ENCODE assay signal across 8 mouse cellular contexts in genomic region chr12:3309391-3310320, GRCm38 (mm10). TPM values are rescaled to one million over a fixed set of nuclear protein-coding genes. Genes with fewer than 3 reads are reported as not detected.
DNase-seq lines count a peak whose midpoint lies in the region; ATAC-seq lines count a peak whose summit lies in the region.

Gene Rab10, minus strand, starts transcription at chr12:3309969.

- H3K27ac ChIP-seq in hindbrain, embryonic 16.5 days (ENCODE audit: low read depth, low read length), result peak within 1 kb of the TSS; percentile 97
- H3K27ac ChIP-seq in macrophage, result peak within 1 kb of the TSS; percentile 71

- ATAC-seq in hindbrain, embryonic 16.5 days, result peak; percentile 98

- H3K79me2 ChIP-seq in macrophage (ENCODE audit: inconsistent target), result peaks cover 47% of the 10 kb centered on the region

- peaks cover 17% of the 10 kb centered on the region for H3K4me1 ChIP-seq in hindbrain, embryonic 16.5 days (ENCODE audit: control insufficient read depth, insufficient read depth, low read depth, low read length)

- H3K9ac ChIP-seq in hindbrain, embryonic 16.5 days (ENCODE audit: low read depth, low read length), result peak within 1 kb of the TSS; percentile 79

- H3K4me2 ChIP-seq in hindbrain, embryonic 16.5 days (ENCODE audit: low read length), result peak within 1 kb of the TSS; percentile 85

- H3K36me3 ChIP-seq in hindbrain, embryonic 16.5 days (ENCODE audit: control insufficient read depth, insufficient read depth, low read length), result no peaks in the 10 kb centered on the region
- no peaks in the 10 kb centered on the region for H3K36me3 ChIP-seq in macrophage (ENCODE audit: inconsistent target)

- under 1% methylated on average over 85 of the region's 111 CpGs for WGBS in hindbrain, embryonic 16.5 days
- under 1% methylated on average over 107 of the region's 111 CpGs for WGBS in macrophage (ENCODE audit: missing documents)

- H3K9me3 ChIP-seq in hindbrain, embryonic 16.5 days (ENCODE audit: control insufficient read depth, low read length), result no peaks in the 10 kb centered on the region

- DNase-seq in WW6 (ENCODE audit: low read depth, low spot score), result peak; percentile 93
- peak; percentile 98 to 99 for DNase-seq in cerebellum, postnatal 4 days (ENCODE audit: low spot score in 2 of 2)
- peak; percentile 99 for DNase-seq in gastrocnemius, adult 18-20 months (ENCODE audit: low spot score)
- DNase-seq in left cerebral cortex, adult 18-20 months (ENCODE audit: low spot score in 2 of 2), result peak; percentile 99
- DNase-seq in right cerebral cortex, adult 18-20 months, result peak; percentile 99
- peak; percentile 95 for DNase-seq in urinary bladder, postnatal 10 days (ENCODE audit: low spot score)

- H3K27me3 ChIP-seq in hindbrain, embryonic 16.5 days (replicated peaks; ENCODE audit: control insufficient read depth, insufficient read depth, low read length), result no peaks in the 10 kb centered on the region

- H3K4me3 ChIP-seq in hindbrain, embryonic 16.5 days (ENCODE audit: low read length), result peak within 1 kb of the TSS; percentile 71
- peak within 1 kb of the TSS; percentile 95 for H3K4me3 ChIP-seq in macrophage (ENCODE audit: inconsistent target)

RNA-seq across cellular contexts. Expression of gene Rab10, which starts in this region (rescaled TPM):
- total RNA-seq in gastrocnemius, adult 18-20 months (2021), result 100 to 1,000 TPM; 261 to 280 TPM
- polyA plus RNA-seq in hindbrain, embryonic 16.5 days (2015; fragmentation: Nextera tagmentation; extraction: Ambion mirVana), result 139 and 145 TPM in 2 replicates
- 100 to 1,000 TPM; 133 to 139 TPM for total RNA-seq in left cerebral cortex, adult 18-20 months (2021)
- total RNA-seq in macrophage (2018; cell fraction: chromatin; rRNA removed), result 100 to 1,000 TPM in 5 of 26 experiments, 10 to 100 TPM in 21; 17.3 to 133 (median 55.5) TPM
- 100 to 1,000 TPM; 110 to 277 (median 170) TPM for total RNA-seq in macrophage (2018; cell fraction: cytosol; rRNA removed)
- total RNA-seq in macrophage (2018; cell fraction: nucleus; rRNA removed), result 100 to 1,000 TPM in 16 of 26 experiments, 10 to 100 TPM in 10; 56.5 to 254 (median 127) TPM
- polyA plus RNA-seq in macrophage (2018), result 95.3 to 163 TPM (median 111 TPM) in 3 replicates

Comparison
In these comparisons a context has a peak if more than half of its experiments do, and no peak if none do; other contexts are left out.
1. Peak in every context shown above with its lines: DNase-seq, ATAC-seq, H3K4me3 ChIP-seq and H3K27ac ChIP-seq.